Mouse (Mus musculus): Measurements from ENCODE around the gene Ntng1.

DNA sequence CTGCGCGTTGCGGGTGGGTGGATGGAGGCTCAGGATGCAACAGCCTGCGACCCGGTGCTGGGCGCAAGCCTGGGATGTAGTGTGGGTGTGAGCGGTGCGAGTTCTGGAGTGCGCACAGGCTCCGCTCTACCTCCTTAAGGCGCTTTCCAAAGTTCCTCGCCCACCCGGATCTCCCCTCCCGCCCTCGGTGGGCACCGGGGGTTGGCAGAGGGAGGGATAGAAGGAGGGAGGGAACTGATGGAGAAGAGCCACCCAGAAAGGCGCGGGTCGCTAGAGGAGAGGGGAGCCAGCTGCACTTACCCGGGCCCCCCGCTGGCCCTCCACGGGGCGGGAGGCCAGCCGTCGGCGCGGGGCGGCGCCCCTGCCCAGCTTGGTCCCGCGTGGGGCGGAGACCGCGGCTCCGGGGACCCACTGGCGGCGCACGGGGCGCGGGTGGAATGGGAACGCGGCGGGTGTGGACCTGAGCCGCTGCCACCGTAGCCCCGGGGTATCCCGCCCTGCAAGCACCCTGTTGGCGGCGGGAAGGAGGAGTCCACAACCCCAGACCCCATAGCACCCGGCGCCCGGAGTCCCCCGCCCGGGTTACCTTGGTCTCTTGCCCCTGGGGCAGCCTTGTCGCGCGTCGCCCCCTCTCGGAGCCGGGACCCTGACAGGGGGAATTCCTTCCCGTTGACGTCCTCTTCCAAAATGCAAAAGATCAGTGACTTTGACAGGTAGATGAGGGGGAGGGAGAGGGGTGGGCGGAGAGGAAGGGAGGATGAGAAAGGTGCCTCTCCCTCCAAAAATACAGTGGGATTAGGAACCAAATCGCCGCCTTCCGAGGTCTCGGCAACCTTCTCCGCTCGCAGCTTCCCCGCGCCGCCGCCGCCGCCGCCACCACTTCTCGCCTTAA is 1.3 kb downstream of the Ntng1 start:
- TF ChIP-seq CTCF (IDR thresholded peaks at IDR 0.05), result no peak
- TF ChIP-seq EP300 (IDR thresholded peaks at IDR 0.05), result no peak
